Mouse (Mus musculus): Measurements from ENCODE around the gene Asap3.

Gene Asap3

GRCm38 (mm10) chr4:136206033-136206893 lies at the start of gene Asap3:
Asap3 (plus strand) TSS chr4:136206365.
- peak; percentile 80 for DNase-seq (ENCODE audit: low read depth, low spot score)

GRCm38 (mm10) chr4:136158498-136158897 lies 47.7 kb upstream of the Asap3 start:
- DNase-seq (ENCODE audit: low read depth, low spot score): no peak

- DNase-seq (ENCODE audit: low read depth, low spot score): peak; percentile 63
Observed at GRCm38 (mm10) chr4:136159802-136160397, 46.3 kb upstream of the Asap3 start.

GRCm38 (mm10) chr4:136163448-136163847 lies 42.7 kb upstream of the Asap3 start:
- DNase-seq (ENCODE audit: low read depth, low spot score): peak; percentile 67

GRCm38 (mm10) chr4:136164981-136165380 lies 41.2 kb upstream of the Asap3 start:
- DNase-seq (ENCODE audit: low read depth, low spot score): no peak

- DNase-seq (ENCODE audit: low read depth, low spot score): no peak
Observed at GRCm38 (mm10) chr4:136167701-136168100, 38.5 kb upstream of the Asap3 start.

GRCm38 (mm10) chr4:136170401-136170800 lies 35.8 kb upstream of the Asap3 start:
- DNase-seq (ENCODE audit: low read depth, low spot score): no peak

- no peak for DNase-seq (ENCODE audit: low read depth, low spot score)
Observed at GRCm38 (mm10) chr4:136171455-136171854, 34.7 kb upstream of the Asap3 start.

GRCm38 (mm10) chr4:136172011-136172541 lies 34.1 kb upstream of the Asap3 start, which contains the start of gene E2f2:
E2f2 (plus strand) TSS chr4:136172394.
- DNase-seq (ENCODE audit: low read depth, low spot score): no peak

GRCm38 (mm10) chr4:136172542-136173209 lies 33.5 kb upstream of the Asap3 start:
- DNase-seq (ENCODE audit: low read depth, low spot score): no peak

- no peak for DNase-seq (ENCODE audit: low read depth, low spot score)
Observed at GRCm38 (mm10) chr4:136173210-136173715, 32.9 kb upstream of the Asap3 start.

- peak; percentile 87 for DNase-seq (ENCODE audit: low read depth, low spot score)
Observed at GRCm38 (mm10) chr4:136174216-136175193, 31.7 kb upstream of the Asap3 start.

- DNase-seq (ENCODE audit: low read depth, low spot score): no peak
Observed at GRCm38 (mm10) chr4:136176022-136176552, 30.1 kb upstream of the Asap3 start.

- DNase-seq (ENCODE audit: low read depth, low spot score): no peak
Observed at GRCm38 (mm10) chr4:136177244-136177611, 28.9 kb upstream of the Asap3 start.

GRCm38 (mm10) chr4:136177612-136178474 lies 28.3 kb upstream of the Asap3 start:
- DNase-seq (ENCODE audit: low read depth, low spot score): peak; percentile 93

- no peak for DNase-seq (ENCODE audit: low read depth, low spot score)
Observed at GRCm38 (mm10) chr4:136178475-136178921, 27.7 kb upstream of the Asap3 start.

- DNase-seq (ENCODE audit: low read depth, low spot score): no peak
Observed at GRCm38 (mm10) chr4:136179456-136179855, 26.7 kb upstream of the Asap3 start.

- peak; percentile 87 for DNase-seq (ENCODE audit: low read depth, low spot score)
Observed at GRCm38 (mm10) chr4:136179998-136180397, 26.2 kb upstream of the Asap3 start.
